Mouse (Mus musculus) frontal cortex, postnatal 25 days (tissue): Measurements from ENCODE around the gene Prrx1.

ENCODE experiments used
- DNase-seq, 2 experiments: peaks; one replicate each; pipeline ENCODE4 v3.0.0; 2022; ENCODE audit warnings: low spot score in 2 of 2

The Prrx1 gene

DNA sequence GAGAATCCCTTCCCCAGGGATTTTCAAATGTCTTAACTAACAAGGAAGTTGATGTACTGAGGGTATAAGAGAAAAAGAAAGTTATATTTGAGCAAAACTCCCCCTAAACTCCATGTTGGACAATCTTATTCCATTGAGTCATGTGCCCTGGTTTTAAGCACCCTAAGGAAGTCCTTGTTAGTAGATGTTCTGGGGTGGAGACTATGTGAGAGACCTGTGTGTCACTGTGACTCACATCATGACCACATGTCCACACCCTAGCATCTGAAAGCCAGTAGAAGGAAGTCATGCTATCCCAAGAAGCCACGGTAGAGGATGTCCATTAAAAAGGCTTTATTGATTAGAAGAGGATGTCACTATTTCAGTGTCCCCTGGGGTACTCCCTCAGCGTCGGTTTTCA, 40.4 kb downstream of the Prrx1 start:
- DNase-seq: no peak

DNA sequence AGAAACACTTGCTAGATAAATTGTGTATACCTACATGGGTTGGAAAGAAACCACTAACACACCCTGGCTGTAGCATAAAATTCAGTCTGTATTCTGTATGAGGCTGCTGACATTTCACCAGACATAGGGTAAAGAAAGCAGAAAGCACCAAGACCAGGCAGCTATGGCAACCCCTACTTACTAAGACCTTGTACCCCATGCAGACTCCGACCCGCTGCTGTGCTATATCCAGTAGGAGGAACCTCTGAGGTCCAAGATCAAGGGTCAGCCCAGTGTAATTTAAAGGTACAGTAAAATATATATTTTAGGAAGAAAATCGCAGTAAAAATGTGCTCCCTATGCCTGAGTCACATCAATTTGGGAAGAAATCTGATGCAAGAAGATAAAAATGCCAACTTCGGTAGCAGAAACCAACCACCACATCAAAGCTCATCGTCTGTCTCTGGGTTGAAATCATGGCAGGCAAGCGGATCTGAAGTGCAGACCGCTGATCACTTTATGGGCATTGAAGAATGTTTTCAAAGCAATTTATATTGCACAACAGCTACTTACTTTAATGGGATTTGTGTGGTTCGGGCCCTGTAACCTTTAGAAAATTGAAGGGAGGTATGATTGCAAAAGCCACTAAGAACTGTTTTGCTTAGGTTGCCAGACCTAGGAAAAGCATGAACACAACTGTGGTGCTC, 46.5 kb downstream of the Prrx1 start:
- DNase-seq: no peak

DNA sequence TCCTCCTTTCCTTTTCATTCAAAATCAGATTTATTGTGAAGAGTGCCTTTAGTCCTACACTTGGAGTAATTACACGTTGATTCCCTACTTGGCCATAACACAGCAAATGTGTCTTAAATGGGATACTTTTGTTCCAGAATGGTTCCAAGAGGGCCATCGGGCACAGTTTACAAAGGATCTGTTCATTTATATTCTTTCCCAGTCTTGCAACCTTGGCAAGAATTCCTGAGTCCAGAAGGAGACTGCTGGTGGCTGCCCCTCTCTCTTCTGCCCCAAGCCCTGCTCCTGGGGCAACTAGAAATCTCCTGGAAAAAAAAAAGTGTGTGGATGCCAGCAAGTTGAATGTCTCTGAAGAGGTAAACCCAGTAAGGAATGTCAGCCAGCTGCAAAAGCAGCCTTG, 56.2 kb downstream of the Prrx1 start:
- DNase-seq: no peak

DNA sequence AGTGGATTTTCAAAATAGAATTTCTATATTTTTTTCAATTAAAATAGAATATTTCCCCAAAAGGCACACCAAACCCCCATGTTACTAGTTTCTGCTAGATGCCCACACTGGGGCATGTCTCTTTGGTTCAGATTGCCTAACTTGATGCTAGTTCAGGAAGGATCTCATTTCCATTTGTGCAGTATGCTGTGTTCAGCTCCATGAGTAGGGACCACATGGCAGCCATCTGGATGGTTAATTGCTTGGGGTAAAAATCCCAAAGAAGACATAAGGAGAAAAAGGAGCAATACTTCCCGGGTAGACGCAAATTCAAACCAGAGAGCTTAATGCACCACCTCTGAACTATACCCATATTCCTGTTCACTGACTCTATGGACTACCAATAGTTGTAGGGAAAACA, 57.6 kb downstream of the Prrx1 start:
- no peak for DNase-seq

DNA sequence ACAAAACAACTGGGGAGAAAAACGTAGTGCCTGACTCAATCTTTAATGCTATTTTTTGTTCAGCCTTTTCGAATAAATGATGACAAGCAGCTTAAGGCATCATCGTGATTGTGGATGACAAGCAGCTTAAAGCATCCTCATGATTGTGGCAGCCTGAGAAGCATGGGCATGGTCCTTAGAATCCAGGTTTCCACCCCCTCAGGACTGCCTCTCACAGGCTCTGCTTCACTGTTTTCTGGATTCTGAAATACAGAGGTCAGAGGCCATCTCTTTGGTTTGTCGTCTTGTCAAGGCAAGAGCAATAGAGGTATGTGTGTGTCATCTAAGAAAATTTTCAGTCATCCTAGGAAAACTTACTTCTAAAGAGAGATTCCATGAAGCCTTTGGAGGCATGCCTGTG, 60.7 kb downstream of the Prrx1 start:
- DNase-seq: no peak

DNA sequence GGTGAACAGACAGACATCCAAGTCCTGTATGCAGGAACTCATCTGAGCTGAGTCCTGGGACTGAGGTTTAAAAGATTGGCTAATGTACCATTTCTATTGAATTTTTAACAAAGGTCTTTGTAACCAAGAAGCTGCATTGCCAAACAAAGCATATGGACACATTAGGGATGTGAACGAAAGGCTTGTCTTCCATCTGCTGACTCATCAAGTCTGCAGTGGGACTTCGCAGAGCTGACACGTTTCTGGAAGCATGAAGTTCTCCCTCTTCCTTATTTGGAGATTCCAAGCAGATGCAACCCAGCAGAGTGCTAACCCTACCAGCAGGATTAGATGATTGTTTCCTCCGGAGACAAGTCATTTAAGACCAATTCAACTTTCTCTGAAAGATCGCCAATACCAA, 61.2 kb downstream of the Prrx1 start:
- DNase-seq: no peak

DNA sequence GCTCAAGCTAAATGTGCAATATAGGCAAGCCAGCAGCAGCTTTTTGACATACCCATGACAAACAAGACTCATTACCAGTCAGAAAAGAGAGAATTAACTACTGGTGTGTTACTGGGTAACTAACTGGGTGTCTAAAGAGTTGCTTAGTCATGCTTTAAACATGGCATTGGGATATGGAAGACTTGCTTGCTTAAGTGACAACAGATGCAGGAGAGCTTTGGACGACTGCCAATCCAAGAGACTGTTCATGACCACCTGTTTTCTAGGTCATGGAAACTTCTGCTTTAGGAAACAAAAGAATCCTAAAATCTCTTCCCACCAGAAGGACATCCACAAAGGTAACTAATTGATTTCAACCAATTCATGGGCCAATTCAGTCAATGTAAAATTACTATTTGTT, 61.7 kb downstream of the Prrx1 start:
- DNase-seq: no peak

DNA sequence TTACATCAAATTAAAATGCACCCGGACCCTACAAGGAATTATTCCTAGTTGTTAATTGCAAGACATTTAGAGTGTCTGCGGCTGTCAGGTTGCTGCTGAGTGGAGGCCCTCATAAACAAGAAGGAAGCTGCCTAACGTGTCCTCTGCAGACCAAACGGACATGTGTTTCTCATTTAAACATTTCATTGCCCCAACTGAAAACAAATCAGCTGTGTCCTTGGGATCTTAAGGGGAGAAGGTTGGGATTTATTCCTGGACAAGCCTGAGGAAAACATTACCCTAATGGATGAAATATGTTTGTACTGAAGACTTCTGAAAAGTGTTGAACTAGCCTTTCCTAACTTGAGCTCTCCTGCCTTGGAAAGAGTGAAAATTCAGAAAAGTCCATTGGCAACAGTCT, 74.6 kb downstream of the Prrx1 start:
- DNase-seq: no peak

DNA sequence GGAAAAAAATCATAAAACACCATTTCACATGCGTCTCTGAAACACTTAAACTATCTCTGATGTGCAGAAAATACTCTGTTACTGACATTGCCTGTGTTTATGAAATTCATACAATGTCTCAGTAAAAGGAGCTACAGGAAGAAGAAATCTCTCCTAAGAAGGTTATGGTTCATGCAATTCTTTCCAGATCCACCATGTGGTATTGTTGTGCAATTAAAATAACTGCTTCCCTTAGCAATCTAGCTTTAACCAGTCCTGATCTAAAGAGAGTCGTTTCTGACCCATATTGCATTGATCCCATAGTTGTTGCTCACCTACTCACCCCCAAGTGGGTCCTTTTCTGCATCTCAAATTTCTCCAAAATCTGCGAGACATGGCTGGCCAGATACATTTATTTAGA, 82.3 kb downstream of the Prrx1 start:
- no peak for DNase-seq

DNA sequence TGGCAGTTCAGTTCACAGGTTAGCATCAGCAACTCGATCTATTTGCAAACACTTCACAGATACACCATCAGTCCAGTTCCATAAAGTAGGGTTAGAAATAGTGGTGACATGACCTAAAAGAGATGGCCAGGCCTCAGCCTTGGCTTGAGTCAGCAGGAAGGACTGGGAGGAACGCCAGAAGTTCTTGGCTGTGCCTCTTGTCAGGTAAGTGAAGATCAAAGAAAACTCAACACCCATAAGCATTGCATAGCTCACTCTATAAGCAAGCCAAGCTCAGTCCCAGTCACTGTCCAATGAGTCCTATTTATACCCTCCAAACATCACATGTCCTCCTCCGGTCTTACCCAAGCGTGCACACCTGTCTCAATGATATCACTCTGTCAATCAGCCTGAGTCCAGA, 87.2 kb downstream of the Prrx1 start:
- no peak for DNase-seq

DNA sequence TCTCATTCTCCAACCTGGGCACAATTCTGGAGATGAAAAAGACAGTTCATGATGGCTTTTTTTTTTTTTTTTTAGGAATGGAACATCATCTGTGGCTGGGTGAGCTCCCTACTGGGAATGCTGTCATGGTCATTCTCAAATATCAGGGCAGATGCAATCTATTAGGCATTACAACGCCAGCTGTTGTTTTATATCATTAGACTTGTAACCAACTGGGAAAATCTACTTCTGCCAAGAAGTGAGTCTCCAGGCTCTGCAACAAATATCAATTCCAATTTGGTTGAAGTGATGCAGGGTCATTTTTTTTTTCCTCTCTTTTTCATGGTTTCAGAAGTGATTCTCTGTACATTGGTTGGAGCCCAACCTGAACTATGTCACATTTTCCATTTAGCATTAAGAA, 91.7 kb downstream of the Prrx1 start:
- DNase-seq: no peak

DNA sequence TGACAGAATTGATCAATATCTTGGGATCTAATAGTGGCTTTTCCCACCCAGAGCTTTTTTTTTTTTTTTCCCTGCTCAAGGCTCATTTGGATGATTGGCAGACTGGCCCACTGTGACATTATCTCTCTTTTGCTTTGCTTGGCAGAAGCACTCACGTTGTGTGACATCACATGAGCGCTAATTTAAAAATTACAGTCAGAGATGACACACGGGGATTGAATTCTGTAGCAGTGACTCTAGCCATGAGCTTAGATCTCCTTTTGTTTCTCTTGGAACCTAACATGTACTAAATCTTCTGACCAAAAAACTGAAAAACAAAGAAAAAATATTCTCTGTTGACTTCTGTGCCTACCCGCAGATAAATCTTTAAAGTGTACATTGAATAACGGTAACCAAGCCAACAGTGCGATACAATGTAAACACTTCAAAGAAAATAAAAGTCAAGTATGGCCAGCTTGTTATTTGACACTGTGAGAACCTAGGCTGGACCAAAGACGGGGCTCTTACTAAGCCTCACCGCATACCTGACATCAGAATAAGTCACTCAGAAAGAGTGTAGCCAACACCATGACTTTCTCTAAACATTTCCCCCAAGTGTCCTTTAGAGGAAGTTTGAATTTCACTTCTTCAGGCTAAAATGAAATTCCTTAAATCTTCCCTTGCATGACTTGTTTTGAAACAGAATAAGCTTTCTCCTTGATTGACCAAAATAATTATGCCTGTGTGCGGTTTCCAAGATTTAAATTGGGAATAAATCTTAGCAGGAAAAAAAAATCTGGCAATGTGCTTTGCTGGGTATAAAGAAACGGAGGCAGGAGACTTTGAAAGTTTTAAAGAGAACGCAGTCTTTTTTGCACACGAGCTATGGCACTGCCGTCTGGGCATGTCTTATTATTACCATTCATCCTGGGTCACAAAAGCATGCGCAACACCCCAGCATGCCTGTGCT, 104.3 kb downstream of the Prrx1 start:
- DNase-seq: no peak

DNA sequence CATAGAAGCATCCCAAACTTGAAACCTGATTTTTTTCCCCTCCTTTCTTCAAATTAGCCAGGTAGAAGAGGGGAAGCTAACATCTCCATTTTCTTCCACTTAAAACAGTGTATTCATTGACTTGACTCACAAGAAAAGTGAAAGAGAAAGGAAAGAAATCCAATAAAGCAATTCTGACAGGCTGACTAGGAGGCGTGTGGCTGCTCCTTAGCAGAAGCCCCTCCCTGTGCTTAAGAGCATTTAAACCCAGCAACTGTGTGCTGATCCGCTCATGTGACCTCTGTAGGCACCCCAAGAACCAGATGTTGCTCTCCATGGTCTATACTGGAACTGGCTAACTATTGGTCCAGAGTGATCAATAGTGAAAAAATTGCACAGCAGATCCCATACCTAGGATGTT, 114.7 kb downstream of the Prrx1 start:
- no peak for DNase-seq

DNA sequence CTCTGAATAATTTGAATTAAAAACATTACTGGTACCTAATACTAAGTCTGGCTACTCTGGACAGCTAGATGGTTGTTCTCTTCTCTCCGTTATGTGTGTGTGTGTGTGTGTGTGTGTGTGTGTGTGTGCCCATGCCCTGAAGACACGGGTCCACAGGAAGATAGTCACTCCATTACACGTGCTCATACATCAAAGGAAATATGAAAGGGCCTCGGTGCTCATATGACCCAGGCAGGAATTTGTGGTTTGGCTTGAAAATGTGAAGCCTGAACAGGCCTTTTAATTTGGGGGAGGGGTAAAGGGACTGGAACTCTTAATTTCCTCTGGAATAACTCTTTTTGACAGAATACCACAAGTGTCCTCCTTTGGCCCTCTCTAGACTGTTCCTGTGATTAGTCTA, 115.5 kb downstream of the Prrx1 start:
- DNase-seq: no peak
